Mouse (Mus musculus): ENCODE results near the gene Gpat3. TPM values are rescaled to one million over a fixed set of nuclear protein-coding genes. Genes with fewer than 3 reads are reported as not detected.

Gpat3 gene
- polyA plus RNA-seq, 1 experiment from 2014 or later, result 6.4 TPM

DNA sequence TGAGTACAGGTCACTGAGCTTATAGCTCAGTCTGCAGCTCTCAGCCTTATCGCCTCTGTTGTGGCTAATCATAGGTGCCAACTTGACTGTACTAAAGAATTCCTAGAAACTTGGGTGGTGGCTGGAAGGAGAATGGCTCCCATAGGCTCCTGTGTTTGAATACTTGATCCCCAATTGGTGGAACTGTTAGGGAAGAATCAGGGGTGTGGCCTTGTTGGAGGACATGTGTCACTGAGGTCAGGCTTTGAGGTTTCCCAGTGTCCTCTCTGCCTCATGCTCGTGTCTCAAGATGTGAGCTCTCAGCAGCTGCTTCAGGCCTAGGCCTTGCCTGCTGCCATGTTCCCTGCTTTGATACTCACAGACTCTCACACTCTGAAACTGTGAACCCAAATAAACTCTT, 11.7 kb upstream of the Gpat3 start:
- Histone ChIP-seq H3K4me3 (ENCODE audit: low read depth, low read length) (no peak overlapping the region), H3K9me3 (ENCODE audit: control insufficient read depth, low read length) (no peaks in the 10 kb centered on the region), H3K27ac (replicated peaks) (no peak overlapping the region), H3K4me1 (replicated peaks; ENCODE audit: control insufficient read depth, insufficient read depth) (no peaks in the 10 kb centered on the region), H3K36me3 (ENCODE audit: control insufficient read depth, insufficient read depth, low read length) (no peaks in the 10 kb centered on the region), H3K9ac (ENCODE audit: low read length) (no peak overlapping the region), H3K4me2 (replicated peaks; ENCODE audit: low read depth) (no peak overlapping the region), H3K27me3 (ENCODE audit: control insufficient read depth, insufficient read depth, low read length) (no peaks in the 10 kb centered on the region)
- DNase-seq (ENCODE audit: low spot score), result no peak
- TF ChIP-seq EP300 (optimal IDR thresholded peaks at IDR 0.05) (no peak), CTCF (IDR thresholded peaks at IDR 0.05; ENCODE audit: low read depth) (no peak)
- 72% methylated on average over 2 of the region's 2 CpGs for WGBS
- ATAC-seq (ENCODE audit: low FRiP score, low TSS enrichment), result peak; percentile 63

DNA sequence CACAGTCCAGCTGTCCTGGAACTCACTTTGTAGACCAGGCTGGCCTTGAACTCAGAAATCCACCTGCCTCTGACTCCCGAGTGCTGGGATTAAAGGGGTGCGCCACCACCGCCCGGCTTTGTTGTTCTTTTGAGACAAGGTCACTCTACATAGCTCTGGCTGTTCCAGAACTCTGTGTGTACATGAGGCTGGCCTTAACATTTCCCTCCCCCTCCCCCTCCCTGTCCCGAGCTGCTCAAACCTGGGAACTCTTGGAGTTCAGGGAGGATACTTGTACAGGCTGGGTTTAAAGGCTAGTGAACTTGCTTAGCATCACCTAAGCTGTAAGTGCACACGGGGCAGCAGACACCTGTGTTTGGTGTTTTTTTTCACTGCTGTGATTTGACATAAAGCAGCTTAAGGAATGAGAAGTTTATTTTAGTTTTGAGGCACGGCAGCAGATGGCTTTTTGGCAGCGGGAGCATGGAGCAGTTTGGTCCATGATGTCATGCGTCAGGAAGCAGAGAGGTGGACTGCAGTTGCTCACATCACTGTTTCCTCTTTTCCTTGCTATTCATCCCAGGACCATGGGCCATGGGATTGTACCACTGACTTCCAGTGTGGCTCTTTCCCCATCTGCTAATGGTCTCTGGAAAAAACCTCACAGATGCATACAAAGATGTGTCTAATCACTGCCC, 9.5 kb upstream of the Gpat3 start:
- DNase-seq (ENCODE audit: low spot score), result no peak
- Histone ChIP-seq H3K4me3 (ENCODE audit: low read depth, low read length) (no peak overlapping the region), H3K36me3 (ENCODE audit: control insufficient read depth, insufficient read depth, low read length) (no peaks in the 10 kb centered on the region), H3K9me3 (ENCODE audit: control insufficient read depth, low read length) (no peaks in the 10 kb centered on the region), H3K9ac (ENCODE audit: low read length) (no peak overlapping the region), H3K4me1 (replicated peaks; ENCODE audit: control insufficient read depth, insufficient read depth) (no peaks in the 10 kb centered on the region), H3K4me2 (replicated peaks; ENCODE audit: low read depth) (no peak overlapping the region), H3K27me3 (ENCODE audit: control insufficient read depth, insufficient read depth, low read length) (no peaks in the 10 kb centered on the region), H3K27ac (replicated peaks) (peak overlapping the region; percentile 24; the same call in 1 of the 2 replicates)
- 25% methylated on average over 9 of the region's 9 CpGs for WGBS
- ATAC-seq (ENCODE audit: low FRiP score, low TSS enrichment), result no peak
- no peak for TF ChIP-seq EP300 (optimal IDR thresholded peaks at IDR 0.05)

DNA sequence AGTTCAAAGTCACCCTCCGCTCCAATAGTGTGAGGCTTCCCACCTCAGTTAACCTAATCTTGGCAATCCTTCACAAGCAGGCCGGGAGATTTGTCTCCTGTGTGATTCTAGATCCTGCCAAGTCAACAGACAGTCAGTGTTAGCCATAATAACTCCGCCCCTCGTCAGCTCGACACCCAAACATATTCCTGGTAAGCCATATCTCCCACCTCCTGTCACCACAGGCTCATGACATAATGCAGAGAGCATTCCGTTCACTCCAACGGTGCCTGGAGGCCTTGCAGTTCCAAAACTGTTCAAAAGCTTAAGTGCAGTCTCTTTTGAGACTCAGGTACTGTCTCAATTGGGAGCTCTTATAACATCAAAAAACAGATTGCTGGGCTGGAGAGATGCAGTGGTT, 7.6 kb upstream of the Gpat3 start:
- Histone ChIP-seq H3K9me3 (ENCODE audit: control insufficient read depth, low read length) (no peaks in the 10 kb centered on the region), H3K36me3 (ENCODE audit: control insufficient read depth, insufficient read depth, low read length) (no peaks in the 10 kb centered on the region), H3K27me3 (ENCODE audit: control insufficient read depth, insufficient read depth, low read length) (no peaks in the 10 kb centered on the region), H3K9ac (ENCODE audit: low read length) (no peak overlapping the region), H3K4me2 (replicated peaks; ENCODE audit: low read depth) (no peak overlapping the region), H3K4me1 (replicated peaks; ENCODE audit: control insufficient read depth, insufficient read depth) (no peaks in the 10 kb centered on the region), H3K4me3 (ENCODE audit: low read depth, low read length) (no peak overlapping the region), H3K27ac (replicated peaks) (no peak overlapping the region)
- WGBS, result 61% methylated on average over 7 of the region's 7 CpGs
- ATAC-seq (ENCODE audit: low FRiP score, low TSS enrichment), result no peak; the same call in 1 of the 2 replicates
- no peak for DNase-seq (ENCODE audit: low spot score)
- no peak for TF ChIP-seq CTCF (IDR thresholded peaks at IDR 0.05; ENCODE audit: low read depth)
- TF ChIP-seq EP300 (optimal IDR thresholded peaks at IDR 0.05), result no peak

DNA sequence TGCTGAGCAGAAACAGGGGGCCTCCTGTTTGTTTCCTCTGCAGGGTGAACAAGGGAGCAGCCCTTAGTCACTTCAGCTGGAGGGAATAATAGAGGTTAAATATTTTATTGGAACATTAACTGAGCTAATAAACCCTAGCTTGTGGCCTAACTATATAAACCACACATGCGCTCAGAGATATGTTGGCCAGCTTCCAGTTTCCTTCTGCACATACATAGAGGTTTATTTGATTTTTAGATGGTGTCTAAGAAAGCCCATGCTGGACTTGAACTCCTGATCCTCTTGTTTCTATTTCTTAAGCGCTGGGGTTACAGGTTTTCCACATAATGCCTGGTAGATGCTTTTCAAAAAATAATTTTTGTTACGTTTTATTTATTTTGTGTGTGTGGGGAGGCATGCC, 1.0 kb upstream of the Gpat3 start:
- Histone ChIP-seq H3K27ac (replicated peaks) (no peak overlapping the region), H3K9ac (ENCODE audit: low read length) (no peak overlapping the region), H3K9me3 (ENCODE audit: control insufficient read depth, low read length) (no peaks in the 10 kb centered on the region), H3K27me3 (ENCODE audit: control insufficient read depth, insufficient read depth, low read length) (no peaks in the 10 kb centered on the region), H3K4me2 (replicated peaks; ENCODE audit: low read depth) (peak overlapping the region; percentile 96; the same call in 1 of the 2 replicates), H3K4me3 (ENCODE audit: low read depth, low read length) (no peak overlapping the region), H3K36me3 (ENCODE audit: control insufficient read depth, insufficient read depth, low read length) (no peaks in the 10 kb centered on the region), H3K4me1 (replicated peaks; ENCODE audit: control insufficient read depth, insufficient read depth) (no peaks in the 10 kb centered on the region; the same call in 1 of the 2 replicates)
- ATAC-seq (ENCODE audit: low FRiP score, low TSS enrichment) (no peak), DNase-seq (ENCODE audit: low spot score) (no peak)
- WGBS, result 42% methylated on average over 3 of the region's 3 CpGs
- TF ChIP-seq EP300 (optimal IDR thresholded peaks at IDR 0.05) (no peak), CTCF (IDR thresholded peaks at IDR 0.05; ENCODE audit: low read depth) (no peak)

DNA sequence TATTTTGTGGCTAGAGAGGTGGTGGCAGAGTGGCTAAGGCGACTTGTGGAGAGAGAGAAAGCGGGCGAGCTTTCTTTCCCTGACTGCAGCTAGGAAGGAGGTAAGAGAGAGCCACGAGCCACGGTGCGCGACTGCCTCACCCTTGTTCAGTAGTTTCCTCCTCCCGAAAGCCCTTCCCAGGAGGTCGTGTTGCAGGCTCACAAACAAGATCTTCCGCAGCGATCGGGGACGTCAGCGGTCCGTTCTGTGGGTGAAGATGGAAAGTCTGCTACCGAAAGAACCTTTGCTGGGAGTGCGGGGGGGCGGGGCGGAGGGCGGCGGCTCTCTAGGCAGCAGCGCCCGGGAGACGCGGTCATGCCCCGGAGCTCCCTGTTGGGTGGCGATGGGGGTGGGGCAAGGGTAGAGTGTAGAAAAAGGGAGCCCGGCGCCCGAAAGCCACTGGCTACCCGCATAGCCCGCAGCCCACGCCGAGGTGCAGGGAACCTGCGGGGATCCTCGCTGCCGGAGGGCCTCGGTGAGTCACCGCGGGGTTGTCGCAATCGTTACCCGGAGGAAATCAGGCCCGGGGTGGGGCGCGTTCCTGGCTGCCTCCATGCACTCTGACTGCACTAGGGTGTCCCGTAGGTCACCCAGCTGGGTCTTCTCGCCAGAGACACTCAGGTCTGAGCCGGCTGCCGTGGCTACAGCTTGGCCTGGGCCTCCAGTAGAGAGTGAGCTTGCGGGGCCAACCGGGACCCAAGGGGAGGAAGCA, 510 bp downstream of the Gpat3 start:
- peak; percentile 87 for DNase-seq (ENCODE audit: low spot score)
- TF ChIP-seq EP300 (optimal IDR thresholded peaks at IDR 0.05), result no peak
- no peak for TF ChIP-seq CTCF (IDR thresholded peaks at IDR 0.05; ENCODE audit: low read depth)

DNA sequence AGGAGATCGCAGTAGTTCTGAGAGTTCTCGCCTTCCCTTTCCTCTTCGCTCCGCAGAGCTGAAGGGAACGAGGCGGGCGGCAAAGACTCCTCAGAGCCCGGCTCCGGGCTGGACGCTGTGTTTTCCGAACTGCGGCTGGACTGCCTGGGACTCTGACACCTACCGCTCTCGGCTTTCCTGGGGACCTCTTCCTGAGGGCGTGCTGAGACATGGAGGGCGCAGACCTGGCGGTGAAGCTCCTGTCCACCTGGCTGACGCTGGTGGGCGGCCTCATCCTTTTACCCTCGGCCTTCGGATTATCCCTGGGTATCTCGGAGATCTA, 1.0 kb downstream of the Gpat3 start:
- peak overlapping the region; percentile 63 for H3K4me3 ChIP-seq (ENCODE audit: low read depth, low read length)
- no peak for TF ChIP-seq CTCF (IDR thresholded peaks at IDR 0.05; ENCODE audit: low read depth)
- no peak for TF ChIP-seq EP300 (optimal IDR thresholded peaks at IDR 0.05)
- H3K27ac ChIP-seq (replicated peaks), result peak overlapping the region; percentile 42
- peak overlapping the region; percentile 96 for H3K4me2 ChIP-seq (replicated peaks; ENCODE audit: low read depth)
- no peaks in the 10 kb centered on the region for H3K36me3 ChIP-seq (ENCODE audit: control insufficient read depth, insufficient read depth, low read length)
- H3K4me1 ChIP-seq (replicated peaks; ENCODE audit: control insufficient read depth, insufficient read depth), result no peaks in the 10 kb centered on the region; the same call in 1 of the 2 replicates
- H3K9me3 ChIP-seq (ENCODE audit: control insufficient read depth, low read length), result no peaks in the 10 kb centered on the region
- WGBS, result 3% methylated on average over 22 of the region's 22 CpGs
- DNase-seq (ENCODE audit: low spot score), result no peak
- H3K9ac ChIP-seq (ENCODE audit: low read length), result peak overlapping the region; percentile 70
- ATAC-seq (ENCODE audit: low FRiP score, low TSS enrichment), result peak; percentile 28; the same call in 1 of the 2 replicates
- no peaks in the 10 kb centered on the region for H3K27me3 ChIP-seq (ENCODE audit: control insufficient read depth, insufficient read depth, low read length)

More for the DNA sequence above, 510 bp downstream of the Gpat3 start:
- Histone ChIP-seq H3K4me2 (replicated peaks; ENCODE audit: low read depth) (peak overlapping the region; percentile 96), H3K9ac (ENCODE audit: low read length) (peak overlapping the region; percentile 70), H3K4me1 (replicated peaks; ENCODE audit: control insufficient read depth, insufficient read depth) (no peaks in the 10 kb centered on the region; the same call in 1 of the 2 replicates), H3K36me3 (ENCODE audit: control insufficient read depth, insufficient read depth, low read length) (no peaks in the 10 kb centered on the region), H3K27me3 (ENCODE audit: control insufficient read depth, insufficient read depth, low read length) (no peaks in the 10 kb centered on the region), H3K9me3 (ENCODE audit: control insufficient read depth, low read length) (no peaks in the 10 kb centered on the region), H3K27ac (replicated peaks) (peak overlapping the region; percentile 42), H3K4me3 (ENCODE audit: low read depth, low read length) (peak overlapping the region; percentile 63)
- ATAC-seq (ENCODE audit: low FRiP score, low TSS enrichment), result peak; percentile 88
- WGBS, result 1% methylated on average over 52 of the region's 52 CpGs

All from stomach, postnatal 0 days (tissue).